Mouse (Mus musculus) cerebellum, adult 2 months (tissue): ENCODE results near the gene Gm17359.

ENCODE experiments used
- CTCF ChIP-seq: fragments of 200-500 bp; IDR thresholded peaks from 2 replicates; pipeline ENCODE4 v1.5.1; 2011; ENCODE audit warnings: low read depth, mild to moderate bottlenecking, control low read depth, low read length, moderate library complexity, borderline replicate concordance; ENCODE audit not compliant: insufficient read depth
- POLR2A ChIP-seq: fragments of 200-500 bp; IDR thresholded peaks from 2 replicates; pipeline ENCODE4 v1.6.1; 2011; ENCODE audit warnings: low read length, control low read depth, borderline replicate concordance; ENCODE audit not compliant: insufficient read depth

GRCm38 (mm10) chr3:79469440-79469839 lies 133.0 kb downstream of the Gm17359 start:
- TF ChIP-seq CTCF = no peak
- no peak for TF ChIP-seq POLR2A
